Comparison of ENCODE assay signal across 22 mouse cellular contexts in genomic region chr5:131236906-131237305, GRCm38 (mm10).
DNase-seq lines count a peak whose midpoint lies in the region; ATAC-seq and TF ChIP-seq lines count a peak whose summit lies in the region.
"Had no signal": no experiment of that assay in that cellular context is flagged by ENCODE, and none has a peak within 500 bp of the region (broad histone marks: within the 10 kb centered on the region; RNA-seq: fewer than 3 reads in every experiment).

No protein-coding gene starts in this region.

- H3K4me2 ChIP-seq in kidney, embryonic 14.5 days (replicated peaks; ENCODE audit: low read depth, low read length), result no peak overlapping the region
- H3K4me2 ChIP-seq in intestine, embryonic 16.5 days (ENCODE audit: low read depth, low read length), result no peak overlapping the region
- H3K4me2 ChIP-seq: forebrain, embryonic 15.5 days; hindbrain, embryonic 15.5 days; intestine, embryonic 15.5 days; liver, embryonic 11.5 days had no signal

- peak; percentile 3 for DNase-seq in kidney, adult 11 months
- DNase-seq in Muller cell, postnatal 12 days (ENCODE audit: inconsistent ontology term), result peak; percentile 21
- DNase-seq in adrenal gland, adult 2 months, result peak; percentile 85
- peak; percentile 68 for DNase-seq in kidney, postnatal 14 days
- DNase-seq in cerebellum, adult 2 months, result no peak
- DNase-seq in retina, embryonic 14.5 days (ENCODE audit: low spot score), result no peak
- DNase-seq: embryo, embryonic 11 days; heart, postnatal 4 days; layer of hippocampus, adult 9-11 months; lung, adult 18-20 months; midbrain, embryonic 14.5 days; right cerebral cortex, postnatal 4 days; thymus, postnatal 14 days had no signal

- no peak for TF ChIP-seq CTCF in cerebellum, adult 2 months (IDR thresholded peaks at IDR 0.05; ENCODE audit: borderline replicate concordance, insufficient read depth, low read depth, low read length)

- 76% methylated on average over 8 of the region's 8 CpGs for whole genome bisulfite sequencing in kidney, embryonic 14.5 days
- 88% methylated on average over 8 of the region's 8 CpGs for WGBS in intestine, embryonic 16.5 days
- WGBS in cerebellum, adult 2 months, result 60% methylated on average over 8 of the region's 8 CpGs

- no peak overlapping the region for H3K9ac ChIP-seq in kidney, embryonic 14.5 days (ENCODE audit: low read depth, low read length)
- H3K9ac ChIP-seq in intestine, embryonic 16.5 days (ENCODE audit: low read depth, low read length), result no peak overlapping the region
- H3K9ac ChIP-seq: forebrain, embryonic 15.5 days; hindbrain, embryonic 15.5 days; intestine, embryonic 15.5 days had no signal

- 0 out of 2 replicates have a peak, but pooled peaks cover 5% of the 10 kb centered on the region for H3K4me1 ChIP-seq in kidney, embryonic 14.5 days (ENCODE audit: control insufficient read depth, insufficient read depth, low read length)
- H3K4me1 ChIP-seq in intestine, embryonic 16.5 days (ENCODE audit: control insufficient read depth, insufficient read depth, low read length), result no peaks in the 10 kb centered on the region
- 0 out of 2 replicates have a peak, but pooled peaks cover 5% of the 10 kb centered on the region for H3K4me1 ChIP-seq in cerebellum, adult 2 months (ENCODE audit: control insufficient read depth, insufficient read depth, low read length)
- H3K4me1 ChIP-seq: forebrain, embryonic 15.5 days; intestine, embryonic 15.5 days; megakaryocyte, embryonic 14.5 days had no signal

- H3K36me3 ChIP-seq in kidney, embryonic 14.5 days (ENCODE audit: control insufficient read depth, insufficient read depth, low read length), result no peaks in the 10 kb centered on the region
- H3K36me3 ChIP-seq in intestine, embryonic 16.5 days (ENCODE audit: control insufficient read depth, insufficient read depth, low read length), result no peaks in the 10 kb centered on the region
- H3K36me3 ChIP-seq: forebrain, embryonic 15.5 days; hindbrain, embryonic 15.5 days; intestine, embryonic 15.5 days had no signal

- no peak for TF ChIP-seq POLR2A in cerebellum, adult 2 months (IDR thresholded peaks at IDR 0.05; ENCODE audit: borderline replicate concordance, insufficient read depth, low read length)

- H3K4me3 ChIP-seq in kidney, embryonic 14.5 days (ENCODE audit: low read length), result no peak overlapping the region
- H3K4me3 ChIP-seq in intestine, embryonic 16.5 days (ENCODE audit: low read length), result no peak overlapping the region
- H3K4me3 ChIP-seq in cerebellum, adult 2 months (replicated peaks; ENCODE audit: insufficient read depth, low read depth, low read length), result no peak overlapping the region
- H3K4me3 ChIP-seq: forebrain, embryonic 15.5 days; hindbrain, embryonic 15.5 days; intestine, embryonic 15.5 days; megakaryocyte, embryonic 14.5 days; myocyte had no signal

- no peak for ATAC-seq in kidney, embryonic 14.5 days (ENCODE audit: low FRiP score, low TSS enrichment)
- no peak for ATAC-seq in intestine, embryonic 16.5 days
- ATAC-seq: forebrain, embryonic 15.5 days; intestine, embryonic 15.5 days had no signal

- no peak overlapping the region for H3K27ac ChIP-seq in kidney, embryonic 14.5 days (ENCODE audit: low read depth, low read length)
- H3K27ac ChIP-seq in intestine, embryonic 16.5 days (ENCODE audit: low read length), result no peak overlapping the region
- no peak overlapping the region for H3K27ac ChIP-seq in cerebellum, adult 2 months (ENCODE audit: insufficient read depth, low read length)
- H3K27ac ChIP-seq: forebrain, embryonic 15.5 days; hindbrain, embryonic 15.5 days; intestine, embryonic 15.5 days; stomach, postnatal 0 days had no signal

- H3K27me3 ChIP-seq in kidney, embryonic 14.5 days (ENCODE audit: control insufficient read depth, insufficient read depth, low read length), result no peaks in the 10 kb centered on the region
- no peaks in the 10 kb centered on the region for H3K27me3 ChIP-seq in intestine, embryonic 16.5 days (replicated peaks; ENCODE audit: control insufficient read depth, insufficient read depth, low read length)
- H3K27me3 ChIP-seq in cerebellum, adult 2 months (ENCODE audit: control insufficient read depth, insufficient read depth, low read length), result no peaks in the 10 kb centered on the region
- H3K27me3 ChIP-seq: forebrain, embryonic 15.5 days; hindbrain, embryonic 15.5 days; intestine, embryonic 15.5 days; megakaryocyte, embryonic 14.5 days had no signal

- no peaks in the 10 kb centered on the region for H3K9me3 ChIP-seq in kidney, embryonic 14.5 days (ENCODE audit: control insufficient read depth, low read length)
- no peaks in the 10 kb centered on the region; the same call in 1 of the 2 replicates for H3K9me3 ChIP-seq in intestine, embryonic 16.5 days (ENCODE audit: control insufficient read depth, low read length)
- H3K9me3 ChIP-seq: forebrain, embryonic 15.5 days; hindbrain, embryonic 15.5 days; intestine, embryonic 15.5 days had no signal

Comparison
In these comparisons a context has a peak if more than half of its experiments do, and no peak if none do; other contexts are left out.
1. DNase-seq: peak in kidney, adult 11 months (single experiment), Muller cell, postnatal 12 days (single experiment), adrenal gland, adult 2 months (single experiment) and kidney, postnatal 14 days (single experiment); none in cerebellum, adult 2 months (0 of 2) and retina, embryonic 14.5 days (single experiment).